Mouse (Mus musculus): ENCODE measurements around the gene Pf4. TPM values are rescaled to one million over a fixed set of nuclear protein-coding genes. Genes with fewer than 3 reads are reported as not detected.

The Pf4 gene
- 73.2 and 78.2 TPM in 2 replicates for polyA plus RNA-seq (2012; rRNA removed; ENCODE audit: low replicate concordance)

DNA sequence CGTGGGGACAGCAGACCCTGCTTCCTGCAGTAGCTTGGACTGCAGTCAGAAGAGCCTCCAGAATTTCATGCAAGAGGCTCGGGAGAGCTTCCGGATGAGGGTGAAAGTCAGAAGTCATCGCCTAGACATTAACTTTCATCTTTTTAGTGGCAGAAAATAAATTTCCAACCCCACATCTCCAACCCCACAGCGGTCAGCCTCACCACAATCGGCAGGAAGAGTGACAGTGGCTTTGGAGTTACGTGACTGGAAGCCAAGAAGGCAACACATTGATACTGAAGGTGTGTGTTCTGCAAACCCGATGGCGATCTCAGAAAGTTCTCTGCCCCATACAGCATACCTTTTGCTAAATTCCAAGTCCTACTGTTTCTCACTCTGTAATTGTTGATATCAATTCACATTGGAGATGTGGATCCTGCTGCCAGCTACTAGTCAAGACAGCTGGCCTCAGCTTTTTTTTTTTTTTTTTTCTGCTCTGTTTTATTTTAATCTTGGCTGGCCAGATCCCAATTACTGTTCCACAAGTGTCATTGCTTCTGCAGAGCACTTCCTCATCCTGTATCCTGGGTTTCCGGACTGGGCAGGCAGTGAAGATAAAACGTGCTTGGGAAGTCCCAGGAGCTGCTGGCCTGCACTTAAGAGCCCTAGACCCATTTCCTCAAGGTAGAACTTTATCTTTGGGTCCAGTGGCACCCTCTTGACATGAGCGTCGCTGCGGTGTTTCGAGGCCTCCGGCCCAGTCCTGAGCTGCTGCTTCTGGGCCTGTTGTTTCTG, at the start of gene Pf4:
Gene Pf4, plus strand, starts transcription at position 556 of the 774 bp plus-strand sequence.

GRCm38 (mm10) chr5:90759077-90760065, 12.9 kb upstream of the Pf4 start, which contains the start of gene Cxcl5:
Gene Cxcl5, plus strand, starts transcription at chr5:90759360.

DNA sequence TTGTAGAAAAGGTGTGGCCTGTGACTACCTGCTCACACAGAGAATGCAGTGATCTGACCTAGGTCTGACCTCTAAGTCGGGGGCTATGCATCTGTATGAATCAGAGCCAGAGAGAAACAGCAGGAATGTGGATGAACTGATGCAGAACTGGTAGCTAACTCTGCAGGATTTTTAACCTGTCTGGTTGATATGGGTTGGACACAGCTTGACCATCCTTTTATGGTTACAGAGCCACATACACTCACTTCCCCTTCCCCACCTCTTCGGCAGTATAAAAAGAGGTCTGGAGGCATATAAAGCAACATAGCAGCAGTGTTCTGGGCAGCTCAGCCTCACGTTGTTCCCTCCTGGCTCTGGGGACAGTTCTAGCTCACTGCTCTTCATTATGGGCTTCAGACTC, 4.0 kb upstream of the Pf4 start, which contains the start of gene Ppbp:
Gene Ppbp, plus strand, starts transcription at position 301 of the 400 bp plus-strand sequence.

DNA sequence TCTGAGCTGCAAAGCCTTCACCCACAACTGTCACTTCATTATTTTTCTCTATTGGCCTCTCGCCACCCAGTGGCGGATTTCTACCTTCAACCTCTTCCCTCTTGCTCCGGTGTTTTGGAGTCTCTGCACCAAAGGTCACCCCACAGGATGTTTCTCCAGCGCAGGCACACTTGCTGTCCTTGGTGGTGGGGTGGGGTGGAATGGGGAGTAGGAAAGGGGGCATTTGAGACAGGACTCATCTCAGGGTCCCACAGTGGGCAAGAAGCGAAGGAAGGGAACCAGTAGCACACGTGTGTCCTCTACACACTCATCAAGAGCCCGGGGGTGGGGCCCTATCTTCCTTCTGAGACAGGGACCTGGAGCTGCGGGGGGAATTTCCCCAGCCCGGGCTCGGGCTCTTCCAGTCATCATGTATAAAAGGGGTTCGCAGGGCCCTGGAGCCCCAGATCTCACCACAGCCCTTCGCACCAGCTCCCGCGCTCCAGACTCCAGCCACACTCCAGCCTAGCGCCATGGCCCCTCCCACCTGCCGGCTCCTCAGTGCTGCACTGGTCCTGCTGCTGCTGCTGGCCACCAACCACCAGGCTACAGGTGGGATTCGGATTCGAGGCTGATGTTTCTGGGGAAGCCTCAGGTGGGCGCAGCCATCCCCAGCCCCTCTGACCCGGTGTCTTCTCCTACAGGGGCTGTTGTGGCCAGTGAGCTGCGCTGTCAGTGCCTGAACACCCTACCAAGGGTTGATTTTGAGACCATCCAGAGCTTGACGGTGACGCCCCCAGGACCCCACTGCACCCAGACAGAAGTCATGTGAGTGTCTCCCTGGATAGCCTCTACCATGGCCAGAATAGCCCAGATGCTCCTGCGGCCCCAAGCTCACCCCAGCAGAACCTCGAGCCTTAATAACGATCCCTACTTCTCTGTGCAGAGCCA, 13.7 kb downstream of the Pf4 start, which contains the start of gene Cxcl3:
Gene Cxcl3, plus strand, starts transcription at position 445 of the 930 bp plus-strand sequence.

DNA sequence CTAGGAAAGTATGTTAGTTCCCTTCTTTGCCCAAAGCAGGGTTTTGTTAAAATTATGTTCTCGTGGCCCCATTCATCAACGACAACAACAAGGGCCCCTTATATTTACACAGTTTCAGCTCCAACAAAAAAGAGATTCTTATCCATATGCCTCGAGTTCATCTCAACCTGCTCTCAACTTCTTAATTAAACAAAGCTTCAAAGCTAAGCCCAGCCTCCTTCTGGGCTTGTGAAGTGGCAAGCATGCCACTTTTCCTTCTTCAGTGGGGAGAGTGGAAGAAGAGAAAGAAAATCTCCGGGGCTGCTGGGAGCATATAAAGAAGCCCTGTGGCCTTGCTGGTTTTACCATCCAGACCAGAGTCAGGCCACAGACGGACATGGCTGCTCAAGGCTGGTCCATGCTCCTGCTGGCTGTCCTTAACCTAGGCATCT, 22.0 kb downstream of the Pf4 start, which contains the start of gene Cxcl15:
Gene Cxcl15, plus strand, starts transcription at position 340 of the 431 bp plus-strand sequence.

Other genes starting within 250 kb of the Pf4 start
- 0.06 TPM in 1 of 2 replicates, not detected in the other for gene 5830473C10Rik, start 211.3 kb upstream of the Pf4 start, polyA plus RNA-seq (2012; rRNA removed; ENCODE audit: low replicate concordance)
- 0.57 and 2.9 TPM in 2 replicates for gene Rassf6, start 131.8 kb upstream of the Pf4 start, polyA plus RNA-seq (2012; rRNA removed; ENCODE audit: low replicate concordance)
- gene Cxcl5, start 13.1 kb upstream of the Pf4 start, polyA plus RNA-seq (2012; rRNA removed; ENCODE audit: low replicate concordance): 0.41 TPM in 1 of 2 replicates, not detected in the other
- 0.93 and 1.2 TPM in 2 replicates for gene Ppbp, start 3.9 kb upstream of the Pf4 start, polyA plus RNA-seq (2012; rRNA removed; ENCODE audit: low replicate concordance)
- 0.17 and 0.27 TPM in 2 replicates for gene Cxcl3, start 13.7 kb downstream of the Pf4 start, polyA plus RNA-seq (2012; rRNA removed; ENCODE audit: low replicate concordance)
- gene Cxcl15, start 22.1 kb downstream of the Pf4 start, polyA plus RNA-seq (2012; rRNA removed; ENCODE audit: low replicate concordance): 8.4 TPM in 1 of 2 replicates, not detected in the other
- gene Cxcl1, start 118.8 kb downstream of the Pf4 start, polyA plus RNA-seq (2012; rRNA removed; ENCODE audit: low replicate concordance): 0.69 and 3.4 TPM in 2 replicates
- gene Cxcl2, start 131.4 kb downstream of the Pf4 start, polyA plus RNA-seq (2012; rRNA removed; ENCODE audit: low replicate concordance): 0.54 and 1.8 TPM in 2 replicates
- gene Mthfd2l, start 158.7 kb downstream of the Pf4 start, polyA plus RNA-seq (2012; rRNA removed; ENCODE audit: low replicate concordance): 13.4 and 38.7 TPM in 2 replicates

All from subcutaneous adipose tissue, adult 2 months (tissue).